Mouse (Mus musculus) macrophage (primary cell): ENCODE measurements around the gene Smad1. TPM values are rescaled to one million over a fixed set of nuclear protein-coding genes. Genes with fewer than 3 reads are reported as not detected.

ENCODE experiments used
- H3K27ac ChIP-seq: fragments of 350-480 bp; formaldehyde crosslinking; 2 replicates; pipeline ENCODE4 v1.9.0; 2021
- H3K36me3 ChIP-seq: fragments of 350-480 bp; formaldehyde crosslinking; 2 replicates; pipeline ENCODE4 v1.9.0; 2021; ENCODE audit errors: inconsistent target
- H3K4me3 ChIP-seq: fragments of 350-480 bp; formaldehyde crosslinking; 2 replicates; pipeline ENCODE4 v1.9.0; 2021; ENCODE audit errors: inconsistent target
- H3K79me2 ChIP-seq: fragments of 350-480 bp; formaldehyde crosslinking; 2 replicates; pipeline ENCODE4 v1.9.0; 2021; ENCODE audit errors: inconsistent target
- WGBS: methylation state at CpG from one replicate; pipeline ENCODE4 v1.1.7; 2026; ENCODE audit warnings: inconsistent platforms; ENCODE audit not compliant: missing documents; 5-methylcytosine and 5-hydroxymethylcytosine counted together
- polyA plus RNA-seq: library from polyadenylated mRNA; stranded (reverse); fragments of 250-400 nt; gene quantifications from 3 replicates; pipeline ENCODE4 v1.2.4, GENCODE M21; 2018; ENCODE audit warnings: inconsistent platforms

The Smad1 gene
- polyA plus RNA-seq, 1 experiment from 2014 or later = 11.2 TPM

DNA sequence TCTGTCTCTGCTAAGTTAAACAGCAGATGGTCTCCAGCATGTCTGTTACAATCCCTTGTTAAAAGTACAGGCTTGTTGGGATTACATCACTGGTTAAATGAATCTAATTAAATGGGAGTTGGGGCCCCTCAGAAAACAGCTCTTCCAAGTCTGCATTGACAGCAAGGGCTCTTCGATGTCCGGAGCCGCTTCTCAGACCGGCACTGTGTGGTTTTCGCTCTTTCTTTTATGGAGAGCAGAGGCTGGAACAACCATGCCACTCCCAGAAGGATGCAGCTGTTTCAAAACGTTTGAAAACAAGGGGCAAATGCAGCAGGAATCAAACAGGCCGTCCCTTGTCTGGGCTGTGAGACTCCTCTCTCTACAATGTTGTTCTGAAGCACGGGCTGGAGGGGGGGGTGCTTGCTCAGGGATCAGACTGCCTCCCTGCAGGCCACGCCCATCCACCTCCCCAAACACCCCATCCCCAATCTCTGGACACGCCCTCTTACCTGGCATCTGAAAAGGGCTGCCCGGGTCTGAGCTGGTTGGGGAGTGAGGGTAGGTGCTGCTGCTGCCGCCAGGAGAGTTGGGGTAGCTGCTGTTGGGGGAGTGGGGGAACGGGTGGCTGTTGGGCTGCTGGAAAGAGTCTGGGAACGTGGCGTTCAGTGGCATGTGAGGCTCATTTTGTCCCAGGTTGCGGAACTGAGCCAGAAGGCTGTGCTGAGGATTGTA lies 43.4 kb downstream of the Smad1 start:
- WGBS = 94% methylated on average over 13 of the region's 16 CpGs

DNA sequence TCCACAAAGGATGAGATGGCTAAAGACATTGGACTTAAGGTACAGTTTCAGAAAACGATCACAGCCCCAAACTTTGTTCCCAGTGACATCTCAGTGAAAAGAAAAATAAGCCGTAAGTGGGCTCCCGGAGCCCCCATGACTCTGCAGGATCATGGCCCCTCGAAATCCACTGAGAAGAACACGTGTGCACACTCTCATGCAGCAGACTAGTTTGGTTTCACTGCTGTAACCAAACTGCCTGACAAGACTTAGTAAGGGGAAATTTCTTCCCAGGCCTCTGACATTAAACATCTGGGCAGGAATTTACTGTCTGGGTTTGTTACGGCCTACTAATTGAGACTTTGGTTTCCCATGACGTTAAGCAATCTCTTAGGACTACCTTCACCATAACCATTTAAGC lies 45.3 kb downstream of the Smad1 start:
- WGBS = 93% methylated on average over 7 of the region's 7 CpGs
- Histone ChIP-seq H3K79me2 (no peaks in the 10 kb centered on the region), H3K36me3 (peaks cover 24% of the 10 kb centered on the region; the same call in 1 of the 2 replicates), H3K27ac (no peak overlapping the region), H3K4me3 (no peak overlapping the region)

More for the DNA sequence above, 43.4 kb downstream of the Smad1 start:
- H3K27ac ChIP-seq = no peak overlapping the region
- H3K79me2 ChIP-seq = no peaks in the 10 kb centered on the region
- peaks cover 24% of the 10 kb centered on the region; the same call in 1 of the 2 replicates for H3K36me3 ChIP-seq
- H3K4me3 ChIP-seq = no peak overlapping the region

DNA sequence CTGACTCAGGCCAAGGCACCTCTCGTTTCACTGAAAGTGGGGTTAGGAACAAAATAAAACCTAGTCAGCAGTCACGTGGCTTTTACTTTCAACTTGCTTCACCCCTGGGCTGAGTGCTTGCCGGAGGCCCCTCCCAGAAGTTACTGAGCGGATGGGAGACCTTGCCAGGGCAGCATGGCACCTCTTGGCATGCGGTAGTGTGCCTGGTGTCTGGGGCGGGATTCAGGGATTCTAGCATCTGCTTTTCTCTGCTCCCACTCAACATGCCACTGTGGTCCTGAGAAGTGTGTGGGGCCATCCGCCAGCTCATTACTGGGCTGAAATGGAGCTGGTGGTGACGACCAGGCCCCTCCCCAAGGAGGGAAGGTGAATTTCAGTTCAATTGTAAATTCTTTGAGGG lies 47.4 kb downstream of the Smad1 start:
- Histone ChIP-seq H3K79me2 (no peaks in the 10 kb centered on the region), H3K36me3 (peaks cover 24% of the 10 kb centered on the region; the same call in 1 of the 2 replicates), H3K4me3 (no peak overlapping the region), H3K27ac (no peak overlapping the region)
- WGBS = 94% methylated on average over 8 of the region's 8 CpGs

GRCm38 (mm10) chr8:79350805-79351204 lies 48.5 kb downstream of the Smad1 start:
- Histone ChIP-seq H3K27ac (no peak overlapping the region), H3K4me3 (no peak overlapping the region), H3K79me2 (no peaks in the 10 kb centered on the region), H3K36me3 (0 out of 2 replicates have a peak, but pooled peaks cover 16% of the 10 kb centered on the region)
- 92% methylated on average over 3 of the region's 3 CpGs for WGBS

DNA sequence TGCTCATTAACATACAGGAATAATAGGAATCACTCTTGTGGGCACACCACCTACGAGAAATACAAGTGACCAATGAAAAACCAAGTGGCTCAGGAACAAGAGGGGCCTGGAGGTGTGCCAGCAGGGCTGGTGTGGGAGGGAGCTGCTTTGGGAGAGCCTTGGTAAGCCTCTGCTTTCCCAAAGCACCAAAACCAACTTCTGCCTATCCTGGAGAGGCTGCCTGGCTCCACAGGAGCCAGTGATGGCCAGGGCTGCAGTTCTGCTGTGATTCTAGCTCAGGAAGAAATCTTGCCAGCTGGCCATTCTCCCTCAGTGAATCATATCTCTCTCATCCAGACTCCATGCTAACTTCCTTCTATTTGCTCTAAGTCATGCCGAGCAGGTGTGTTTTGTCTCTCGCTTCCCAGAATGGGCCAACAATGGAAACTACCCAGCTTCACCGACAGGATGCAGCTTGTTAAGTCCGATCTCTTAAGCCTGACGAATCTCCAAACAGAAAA lies 49.2 kb downstream of the Smad1 start:
- H3K36me3 ChIP-seq = 0 out of 2 replicates have a peak, but pooled peaks cover 16% of the 10 kb centered on the region
- H3K79me2 ChIP-seq = no peaks in the 10 kb centered on the region
- H3K27ac ChIP-seq = no peak overlapping the region
- H3K4me3 ChIP-seq = no peak overlapping the region
- 47% methylated on average over 6 of the region's 6 CpGs for WGBS

GRCm38 (mm10) chr8:79346414-79346813 lies 52.9 kb downstream of the Smad1 start:
- no peak overlapping the region for H3K4me3 ChIP-seq
- no peaks in the 10 kb centered on the region for H3K79me2 ChIP-seq
- no peak overlapping the region for H3K27ac ChIP-seq
- peaks cover 25% of the 10 kb centered on the region for H3K36me3 ChIP-seq
- WGBS = 93% methylated on average over 10 of the region's 10 CpGs

GRCm38 (mm10) chr8:79345856-79346255 lies 53.5 kb downstream of the Smad1 start:
- Histone ChIP-seq H3K36me3 (peaks cover 30% of the 10 kb centered on the region), H3K4me3 (no peak overlapping the region), H3K79me2 (no peaks in the 10 kb centered on the region), H3K27ac (no peak overlapping the region)
- 92% methylated on average over 6 of the region's 6 CpGs for WGBS

- H3K36me3 ChIP-seq = peaks cover 37% of the 10 kb centered on the region
- WGBS = 96% methylated on average over 8 of the region's 8 CpGs
- no peak overlapping the region for H3K27ac ChIP-seq
- H3K79me2 ChIP-seq = no peaks in the 10 kb centered on the region
- H3K4me3 ChIP-seq = no peak overlapping the region
Observed at GRCm38 (mm10) chr8:79341236-79341635, 58.1 kb downstream of the Smad1 start.

DNA sequence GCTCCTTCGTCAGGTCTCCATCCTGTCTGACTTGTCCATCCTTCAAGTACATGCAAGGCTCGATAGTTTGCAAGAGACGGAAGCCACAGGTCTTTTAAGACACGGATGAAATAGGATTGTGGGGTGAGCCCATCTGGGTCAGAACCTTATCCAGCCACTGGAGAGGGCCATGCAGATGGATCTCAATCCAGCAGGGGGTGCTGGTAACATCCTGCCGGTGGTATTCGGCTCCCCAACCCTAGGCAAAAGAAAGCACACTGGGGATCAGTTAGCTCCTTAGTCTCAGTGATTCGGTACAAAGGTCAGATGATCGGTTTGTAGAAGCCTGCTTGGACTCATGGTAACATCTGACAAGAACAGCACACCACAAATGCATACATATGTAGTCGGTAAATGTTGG lies 59.8 kb downstream of the Smad1 start:
- Histone ChIP-seq H3K79me2 (no peaks in the 10 kb centered on the region), H3K4me3 (no peak overlapping the region), H3K36me3 (peaks cover 37% of the 10 kb centered on the region), H3K27ac (no peak overlapping the region)
- WGBS = 74% methylated on average over 9 of the region's 9 CpGs

- Histone ChIP-seq H3K79me2 (no peaks in the 10 kb centered on the region), H3K36me3 (peaks cover 30% of the 10 kb centered on the region), H3K27ac (no peak overlapping the region), H3K4me3 (no peak overlapping the region)
- 91% methylated on average over 10 of the region's 10 CpGs for WGBS
Observed at GRCm38 (mm10) chr8:79338619-79339018, 60.7 kb downstream of the Smad1 start.

- WGBS = 89% methylated on average over 19 of the region's 22 CpGs
Observed at GRCm38 (mm10) chr8:79332109-79332900, 67.0 kb downstream of the Smad1 start.

DNA sequence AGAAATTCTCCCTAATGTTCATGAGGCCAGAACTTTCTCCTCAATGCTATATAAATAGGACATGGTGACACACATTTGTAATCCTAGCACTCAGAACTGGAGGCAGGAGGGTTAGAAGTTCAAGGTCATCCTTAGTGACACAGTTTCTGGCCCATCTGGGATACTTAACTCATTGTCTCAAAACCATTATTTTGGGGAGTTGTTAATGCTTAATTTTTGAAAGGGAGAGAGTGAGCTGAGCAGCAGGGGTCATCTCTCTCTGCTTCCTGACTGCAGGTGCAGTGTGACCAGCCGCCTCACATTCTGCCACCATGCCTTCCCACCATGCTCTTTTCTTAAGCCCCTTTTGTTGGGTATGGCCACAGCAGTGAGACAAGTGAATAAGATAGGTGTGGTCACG lies 67.7 kb downstream of the Smad1 start:
- Histone ChIP-seq H3K36me3 (no peaks in the 10 kb centered on the region), H3K27ac (no peak overlapping the region), H3K79me2 (no peaks in the 10 kb centered on the region), H3K4me3 (no peak overlapping the region)
- 94% methylated on average over 2 of the region's 2 CpGs for WGBS

More at GRCm38 (mm10) chr8:79332109-79332900, 67.0 kb downstream of the Smad1 start:
- Histone ChIP-seq H3K4me3 (no peak overlapping the region), H3K79me2 (no peaks in the 10 kb centered on the region), H3K36me3 (no peaks in the 10 kb centered on the region), H3K27ac (no peak overlapping the region)

GRCm38 (mm10) chr8:79331017-79331416 lies 68.3 kb downstream of the Smad1 start:
- Histone ChIP-seq H3K79me2 (no peaks in the 10 kb centered on the region), H3K4me3 (no peak overlapping the region), H3K36me3 (no peaks in the 10 kb centered on the region), H3K27ac (no peak overlapping the region)
- WGBS = 94% methylated on average over 9 of the region's 9 CpGs

DNA sequence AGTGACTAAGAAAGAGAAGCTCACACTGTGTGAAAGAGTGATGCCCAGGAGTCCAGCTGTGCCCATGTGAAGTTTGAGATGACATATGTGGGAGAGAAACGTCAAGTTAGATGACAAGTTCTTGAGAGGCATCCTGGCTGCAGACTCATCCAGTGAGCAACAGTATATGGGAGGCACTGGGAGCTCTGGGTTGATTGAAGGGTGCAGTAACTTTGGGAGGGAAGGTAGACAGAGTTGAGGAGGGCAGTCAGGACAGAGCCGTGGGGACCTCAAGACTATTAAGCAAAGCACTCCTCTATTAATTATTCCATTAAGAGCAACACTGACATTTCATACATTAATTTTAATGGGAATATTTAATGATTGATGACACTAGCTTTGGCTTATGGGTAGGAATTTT lies 69.6 kb downstream of the Smad1 start:
- Histone ChIP-seq H3K27ac (no peak overlapping the region), H3K79me2 (no peaks in the 10 kb centered on the region), H3K36me3 (no peaks in the 10 kb centered on the region), H3K4me3 (no peak overlapping the region)
- 88% methylated on average over 2 of the region's 2 CpGs for WGBS

- Histone ChIP-seq H3K79me2 (no peaks in the 10 kb centered on the region), H3K4me3 (no peak overlapping the region), H3K36me3 (no peaks in the 10 kb centered on the region), H3K27ac (no peak overlapping the region)
- 100% methylated on average over 4 of the region's 4 CpGs for WGBS
Observed at GRCm38 (mm10) chr8:79329182-79329581, 70.1 kb downstream of the Smad1 start.
